Comparison of ENCODE assay signal across 9 mouse cellular contexts in the genomic region with DNA sequence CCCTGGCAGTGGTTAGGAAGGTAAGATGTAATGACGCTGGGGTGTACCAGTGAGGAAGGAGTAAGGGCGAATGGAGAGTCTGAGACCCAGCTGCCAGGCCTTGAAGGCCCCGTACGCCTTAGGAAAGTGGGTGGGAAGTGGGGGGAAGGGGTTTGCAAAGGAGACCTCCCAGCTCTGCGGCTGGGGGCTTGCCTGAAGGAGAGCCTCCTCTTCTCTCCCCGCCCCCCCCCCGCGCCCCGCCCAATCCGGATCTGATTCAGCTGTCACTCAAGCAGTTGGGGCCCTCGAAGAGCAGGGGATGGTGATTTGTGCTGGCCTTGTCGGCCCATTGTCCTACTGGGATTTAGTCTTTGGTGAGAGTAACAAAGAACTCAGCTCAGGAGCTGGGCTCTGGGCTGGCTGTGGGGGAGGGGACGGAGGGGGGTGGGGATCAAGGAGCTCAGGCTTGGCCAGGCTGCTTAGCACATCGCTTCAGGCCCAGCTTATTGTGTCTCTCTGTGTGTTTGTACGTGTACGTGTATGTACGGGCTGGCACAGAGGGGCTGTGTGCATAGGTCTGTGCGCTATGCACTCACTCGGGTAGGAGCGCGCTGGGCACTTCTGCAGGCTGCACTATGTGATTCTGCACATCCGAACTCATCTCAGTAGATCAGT.
DNase-seq lines count a peak whose midpoint lies in the region; ATAC-seq lines count a peak whose summit lies in the region.
"Had no signal": no experiment of that assay in that cellular context is flagged by ENCODE, and none has a peak within 500 bp of the region (broad histone marks: within the 10 kb centered on the region; RNA-seq: fewer than 3 reads in every experiment).

No protein-coding gene starts in this region.

- H3K4me1 ChIP-seq in intestine, embryonic 14.5 days (replicated peaks; ENCODE audit: control insufficient read depth, insufficient read depth, low read length) = peaks cover 9% of the 10 kb centered on the region
- H3K4me1 ChIP-seq in intestine, embryonic 16.5 days (ENCODE audit: control insufficient read depth, insufficient read depth, low read length) = no peaks in the 10 kb centered on the region
- peaks cover 16% of the 10 kb centered on the region for H3K4me1 ChIP-seq in hindbrain, embryonic 15.5 days (replicated peaks)
- H3K4me1 ChIP-seq in neural tube, embryonic 13.5 days (replicated peaks) = peaks cover 22% of the 10 kb centered on the region
- H3K4me1 ChIP-seq: liver, embryonic 15.5 days had no signal

- H3K9me3 ChIP-seq in intestine, embryonic 14.5 days (ENCODE audit: control insufficient read depth, low read length) = no peaks in the 10 kb centered on the region
- no peaks in the 10 kb centered on the region for H3K9me3 ChIP-seq in intestine, embryonic 16.5 days (ENCODE audit: control insufficient read depth, low read length)
- H3K9me3 ChIP-seq in hindbrain, embryonic 15.5 days = no peaks in the 10 kb centered on the region
- H3K9me3 ChIP-seq in neural tube, embryonic 13.5 days = no peaks in the 10 kb centered on the region
- H3K9me3 ChIP-seq: liver, embryonic 15.5 days had no signal

- no peak for DNase-seq in intestine, embryonic 14.5 days (ENCODE audit: low spot score)
- peak; percentile 86 for DNase-seq in embryo, embryonic 11 days
- no peak for DNase-seq in urinary bladder, adult 18-20 months (ENCODE audit: low spot score in 2 of 2)
- no peak for DNase-seq in thymus, postnatal 4 days
- DNase-seq in layer of hippocampus, adult 18-20 months (ENCODE audit: low spot score in 2 of 2) = no peak

- no peak overlapping the region for H3K27ac ChIP-seq in intestine, embryonic 14.5 days (ENCODE audit: low read depth)
- H3K27ac ChIP-seq in intestine, embryonic 16.5 days (ENCODE audit: low read length) = no peak overlapping the region
- H3K27ac ChIP-seq in hindbrain, embryonic 15.5 days (replicated peaks) = peak overlapping the region; percentile 6; the same call in 1 of the 2 replicates
- H3K27ac ChIP-seq in neural tube, embryonic 13.5 days (replicated peaks) = peak overlapping the region; percentile 56
- H3K27ac ChIP-seq: liver, embryonic 15.5 days had no signal

- H3K4me3 ChIP-seq in intestine, embryonic 14.5 days (ENCODE audit: low read depth, low read length) = no peak overlapping the region
- no peak overlapping the region for H3K4me3 ChIP-seq in intestine, embryonic 16.5 days (ENCODE audit: low read length)
- H3K4me3 ChIP-seq in hindbrain, embryonic 15.5 days = 0 out of 2 replicates have a peak overlapping the region, but pooled peaks have one; percentile 5
- H3K4me3 ChIP-seq in neural tube, embryonic 13.5 days = peak overlapping the region; percentile 15; the same call in 1 of the 2 replicates
- H3K4me3 ChIP-seq: liver, embryonic 15.5 days had no signal

- H3K4me2 ChIP-seq in intestine, embryonic 14.5 days (ENCODE audit: low read length) = peak overlapping the region; percentile 30
- H3K4me2 ChIP-seq in intestine, embryonic 16.5 days (ENCODE audit: low read depth, low read length) = no peak overlapping the region
- peak overlapping the region; percentile 40 for H3K4me2 ChIP-seq in hindbrain, embryonic 15.5 days
- H3K4me2 ChIP-seq in neural tube, embryonic 13.5 days = peak overlapping the region; percentile 45
- H3K4me2 ChIP-seq: liver, embryonic 15.5 days had no signal

- no peak overlapping the region for H3K9ac ChIP-seq in intestine, embryonic 14.5 days (ENCODE audit: low read length)
- no peak overlapping the region for H3K9ac ChIP-seq in intestine, embryonic 16.5 days (ENCODE audit: low read depth, low read length)
- 0 out of 2 replicates have a peak overlapping the region, but pooled peaks have one; percentile 2 for H3K9ac ChIP-seq in hindbrain, embryonic 15.5 days
- H3K9ac ChIP-seq in neural tube, embryonic 13.5 days = peak overlapping the region; percentile 50; the same call in 1 of the 2 replicates
- H3K9ac ChIP-seq: liver, embryonic 15.5 days had no signal

- ATAC-seq in intestine, embryonic 14.5 days (replicated peaks; ENCODE audit: low FRiP score, low TSS enrichment, low read depth) = 0 out of 2 replicates have a peak, but pooled peaks have one; percentile 15
- ATAC-seq in intestine, embryonic 16.5 days = no peak
- peak; percentile 79 for ATAC-seq in hindbrain, embryonic 15.5 days (ENCODE audit: low FRiP score, low read depth)
- peak; percentile 84 for ATAC-seq in neural tube, embryonic 13.5 days (ENCODE audit: low read depth)

- H3K27me3 ChIP-seq in intestine, embryonic 14.5 days (replicated peaks; ENCODE audit: control insufficient read depth, insufficient read depth, low read length) = no peaks in the 10 kb centered on the region
- no peaks in the 10 kb centered on the region for H3K27me3 ChIP-seq in intestine, embryonic 16.5 days (replicated peaks; ENCODE audit: control insufficient read depth, insufficient read depth, low read length)
- H3K27me3 ChIP-seq in hindbrain, embryonic 15.5 days = no peaks in the 10 kb centered on the region
- no peaks in the 10 kb centered on the region for H3K27me3 ChIP-seq in neural tube, embryonic 13.5 days

- no peaks in the 10 kb centered on the region for H3K36me3 ChIP-seq in intestine, embryonic 14.5 days (ENCODE audit: control insufficient read depth, insufficient read depth, low read length)
- H3K36me3 ChIP-seq in intestine, embryonic 16.5 days (ENCODE audit: control insufficient read depth, insufficient read depth, low read length) = no peaks in the 10 kb centered on the region
- H3K36me3 ChIP-seq in hindbrain, embryonic 15.5 days = no peaks in the 10 kb centered on the region
- H3K36me3 ChIP-seq in neural tube, embryonic 13.5 days = no peaks in the 10 kb centered on the region
- H3K36me3 ChIP-seq: liver, embryonic 15.5 days had no signal

- 4% methylated on average over 20 of the region's 22 CpGs for WGBS in intestine, embryonic 14.5 days
- 9% methylated on average over 17 of the region's 22 CpGs for WGBS in intestine, embryonic 16.5 days
- 1% methylated on average over 18 of the region's 22 CpGs for WGBS in hindbrain, embryonic 15.5 days
- WGBS in neural tube, embryonic 13.5 days = under 1% methylated on average over 20 of the region's 22 CpGs

Comparison
In these comparisons a context has a peak if more than half of its experiments do, and no peak if none do; other contexts are left out.
1. H3K27ac ChIP-seq: peak in hindbrain, embryonic 15.5 days (single experiment) and neural tube, embryonic 13.5 days (single experiment); none in intestine, embryonic 14.5 days (single experiment) and intestine, embryonic 16.5 days (single experiment).
2. H3K4me3 ChIP-seq: peak in hindbrain, embryonic 15.5 days (single experiment) and neural tube, embryonic 13.5 days (single experiment); none in intestine, embryonic 14.5 days (single experiment) and intestine, embryonic 16.5 days (single experiment).
3. H3K9ac ChIP-seq: peak in hindbrain, embryonic 15.5 days (single experiment) and neural tube, embryonic 13.5 days (single experiment); none in intestine, embryonic 14.5 days (single experiment) and intestine, embryonic 16.5 days (single experiment).